Mouse (Mus musculus): Measurements from ENCODE around the gene Acad8.

GRCm38 (mm10) chr9:26985668-26986277, 13.6 kb downstream of the Acad8 start:
- TF ChIP-seq POLR2A (IDR thresholded peaks at IDR 0.05; ENCODE audit: low read depth, low read length) = no peak
- no peak for TF ChIP-seq CTCF (IDR thresholded peaks at IDR 0.05; ENCODE audit: borderline replicate concordance, insufficient read depth, low read length)

Measured in embryonic fibroblast, embryonic 13.5 days (primary cell).